Mouse (Mus musculus): Measurements from ENCODE around the gene Tmeff1. TPM values are rescaled to one million over a fixed set of nuclear protein-coding genes. Genes with fewer than 3 reads are reported as not detected.

Gene Tmeff1
- polyA plus RNA-seq, 1 experiment = 39.8 TPM

GRCm38 (mm10) chr4:48696706-48697105, 111.7 kb downstream of the Tmeff1 start:
- no peak for TF ChIP-seq POLR2A (IDR thresholded peaks at IDR 0.05; ENCODE audit: control insufficient read depth, low read depth, low read length)
- no peak overlapping the region for H3K4me3 ChIP-seq (ENCODE audit: control insufficient read depth, low read depth, low read length)
- H3K4me1 ChIP-seq (ENCODE audit: control insufficient read depth, insufficient read depth, low read length) = peaks cover 1% of the 10 kb centered on the region; the same call in 1 of the 2 replicates
- H3K27ac ChIP-seq (ENCODE audit: control insufficient read depth, insufficient read depth, low read depth, low read length) = no peak overlapping the region
- no peaks in the 10 kb centered on the region for H3K36me3 ChIP-seq (ENCODE audit: control insufficient read depth, insufficient read depth, low read length)
- H3K27me3 ChIP-seq (ENCODE audit: control insufficient read depth, insufficient read depth, low read length) = no peaks in the 10 kb centered on the region

GRCm38 (mm10) chr4:48697302-48697701, 112.3 kb downstream of the Tmeff1 start:
- Histone ChIP-seq H3K36me3 (ENCODE audit: control insufficient read depth, insufficient read depth, low read length) (no peaks in the 10 kb centered on the region), H3K27ac (ENCODE audit: control insufficient read depth, insufficient read depth, low read depth, low read length) (no peak overlapping the region), H3K27me3 (ENCODE audit: control insufficient read depth, insufficient read depth, low read length) (no peaks in the 10 kb centered on the region), H3K4me1 (ENCODE audit: control insufficient read depth, insufficient read depth, low read length) (no peaks in the 10 kb centered on the region), H3K4me3 (ENCODE audit: control insufficient read depth, low read depth, low read length) (no peak overlapping the region)
- no peak for TF ChIP-seq POLR2A (IDR thresholded peaks at IDR 0.05; ENCODE audit: control insufficient read depth, low read depth, low read length)
- no peak for TF ChIP-seq CTCF (IDR thresholded peaks at IDR 0.05; ENCODE audit: control insufficient read depth, insufficient read depth, insufficient replicate concordance, low read depth, low read length)

Other genes starting within 250 kb of the Tmeff1 start
- 46.3 and 55.6 TPM in 2 replicates for gene Tex10, start 111.7 kb upstream of the Tmeff1 start, polyA plus RNA-seq (2012; rRNA removed)
- 4.3 and 6.0 TPM in 2 replicates for gene Msantd3, start 45.2 kb upstream of the Tmeff1 start, polyA plus RNA-seq (2012; rRNA removed)
- gene Cavin4, start 78.3 kb downstream of the Tmeff1 start, polyA plus RNA-seq (2012; rRNA removed) = 0.65 and 0.71 TPM in 2 replicates